Mouse (Mus musculus) heart, adult 2 months (tissue): ENCODE measurements at regions not wholly inside any gene's neighbourhood (a gene's known extent, or its start where the extent isn't known, plus 50 kb on each side); places are given as distances from the start of the nearest gene placed in this dataset.

Source experiments
- CTCF ChIP-seq: fragments of 200-600 bp; IDR thresholded peaks from 2 replicates; pipeline ENCODE4 v1.8.1; 2022; ENCODE audit warnings: antibody characterized with exemption, mild to moderate bottlenecking, moderate library complexity
- EP300 ChIP-seq: fragments of 200-500 bp; IDR thresholded peaks from 2 replicates; pipeline ENCODE4 v1.6.1; 2011; ENCODE audit warnings: low read depth, low read length, control low read depth; ENCODE audit not compliant: insufficient read depth
- POLR2A ChIP-seq: fragments of 200-500 bp; IDR thresholded peaks from 2 replicates; pipeline ENCODE4 v1.6.1; 2011; ENCODE audit warnings: mild to moderate bottlenecking, low read depth, low read length, control low read depth; ENCODE audit not compliant: insufficient read depth

- TF ChIP-seq POLR2A (no peak), EP300 (no peak), CTCF (no peak)
These were observed 80.0 kb upstream of the Gm5148 start for GRCm38 (mm10) chr3:37804261-37804660.
